Mouse (Mus musculus) effector memory CD4-positive, alpha-beta T cell, adult 7 months (primary cell): ENCODE results near the gene Sdc4. TPM values are rescaled to one million over a fixed set of nuclear protein-coding genes. Genes with fewer than 3 reads are reported as not detected.

Experiments used
- polyA plus RNA-seq: library from polyadenylated mRNA; unstranded; fragments of 100-300 nt; shearing (Covaris generic); gene quantifications from one replicate; pipeline ENCODE4 v1.2.1, GENCODE M21; 2017

Gene Sdc4
- 0.63 TPM for polyA plus RNA-seq

DNA sequence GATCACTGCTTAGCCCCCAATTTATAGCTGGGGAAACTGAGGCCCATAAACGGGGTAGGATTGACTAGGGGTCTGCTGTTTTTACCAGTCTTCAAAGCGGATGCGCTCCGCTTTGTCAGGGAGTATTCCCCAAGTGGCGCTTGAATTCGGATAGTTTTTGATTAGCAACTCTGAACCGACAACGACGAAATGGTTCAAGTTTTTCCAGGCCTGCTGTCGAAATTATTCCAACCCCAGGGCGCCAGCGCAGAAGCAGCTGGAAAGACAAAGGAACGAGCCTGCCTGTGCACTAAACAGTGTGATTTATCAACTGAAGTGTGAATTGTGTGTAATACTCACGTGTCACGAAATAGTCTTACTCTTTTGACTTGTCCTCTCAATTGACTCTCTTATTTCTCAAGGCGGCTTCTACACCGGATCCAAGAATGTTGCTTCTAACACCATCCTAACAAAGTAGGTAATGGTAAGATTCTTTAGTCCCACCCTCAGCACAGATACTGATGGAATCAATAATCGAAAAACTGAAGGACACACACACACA, at the start of gene Sdc4:
Gene Sdc4, minus strand, starts transcription at position 428 of the 541 bp plus-strand sequence.

DNA sequence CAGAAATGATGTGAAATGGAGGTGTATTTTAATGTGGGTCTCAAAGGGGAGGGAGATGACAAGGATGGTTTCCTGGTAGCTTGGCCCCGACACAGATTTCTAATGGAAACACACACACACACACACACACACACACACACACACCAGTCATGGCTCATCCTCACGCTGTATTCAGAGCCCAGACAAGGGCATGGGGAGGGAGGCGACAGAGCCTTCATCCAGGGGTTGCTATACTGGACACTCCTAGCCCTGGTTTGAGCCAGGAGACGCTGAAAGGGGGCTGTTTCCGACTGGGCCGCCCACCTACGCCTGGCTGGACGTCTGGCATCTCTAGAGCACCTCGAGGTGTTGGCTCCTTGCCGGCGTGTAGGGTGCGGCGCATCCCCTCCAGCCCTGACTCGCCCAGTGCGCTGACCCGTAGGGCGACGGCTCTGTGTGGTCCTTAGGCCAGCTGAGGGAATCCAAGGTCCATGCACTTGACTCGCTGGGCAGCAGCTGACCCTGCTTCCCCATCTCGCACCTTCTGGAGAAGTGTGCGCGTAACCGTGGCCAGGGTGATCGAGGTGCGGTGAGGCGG, 42.1 kb upstream of the Sdc4 start, which contains the start of gene Dbndd2:
Gene Dbndd2, plus strand, starts transcription at position 426 of the 577 bp plus-strand sequence.

DNA sequence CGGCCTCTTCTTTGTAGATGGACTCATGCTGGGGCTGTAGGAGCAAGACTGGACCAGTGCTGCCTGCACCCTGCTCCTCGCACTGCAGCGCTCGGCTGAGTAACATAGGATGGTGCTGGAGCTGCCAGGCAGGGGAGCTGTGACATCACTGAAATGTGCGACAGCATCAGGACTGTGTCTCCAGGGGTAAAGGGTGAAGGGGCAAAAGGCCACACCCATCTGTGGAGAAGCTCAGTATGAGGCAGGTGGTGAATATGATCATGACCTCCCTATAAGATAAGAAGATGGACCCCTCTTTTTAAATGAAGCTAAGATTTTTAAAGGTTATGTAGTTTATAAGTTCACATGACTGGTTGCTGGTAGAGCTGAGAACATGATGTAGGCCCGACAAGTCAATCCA, 29.9 kb upstream of the Sdc4 start, which contains the start of gene Trp53tg5:
Gene Trp53tg5, minus strand, starts transcription at position 101 of the 400 bp plus-strand sequence.

DNA sequence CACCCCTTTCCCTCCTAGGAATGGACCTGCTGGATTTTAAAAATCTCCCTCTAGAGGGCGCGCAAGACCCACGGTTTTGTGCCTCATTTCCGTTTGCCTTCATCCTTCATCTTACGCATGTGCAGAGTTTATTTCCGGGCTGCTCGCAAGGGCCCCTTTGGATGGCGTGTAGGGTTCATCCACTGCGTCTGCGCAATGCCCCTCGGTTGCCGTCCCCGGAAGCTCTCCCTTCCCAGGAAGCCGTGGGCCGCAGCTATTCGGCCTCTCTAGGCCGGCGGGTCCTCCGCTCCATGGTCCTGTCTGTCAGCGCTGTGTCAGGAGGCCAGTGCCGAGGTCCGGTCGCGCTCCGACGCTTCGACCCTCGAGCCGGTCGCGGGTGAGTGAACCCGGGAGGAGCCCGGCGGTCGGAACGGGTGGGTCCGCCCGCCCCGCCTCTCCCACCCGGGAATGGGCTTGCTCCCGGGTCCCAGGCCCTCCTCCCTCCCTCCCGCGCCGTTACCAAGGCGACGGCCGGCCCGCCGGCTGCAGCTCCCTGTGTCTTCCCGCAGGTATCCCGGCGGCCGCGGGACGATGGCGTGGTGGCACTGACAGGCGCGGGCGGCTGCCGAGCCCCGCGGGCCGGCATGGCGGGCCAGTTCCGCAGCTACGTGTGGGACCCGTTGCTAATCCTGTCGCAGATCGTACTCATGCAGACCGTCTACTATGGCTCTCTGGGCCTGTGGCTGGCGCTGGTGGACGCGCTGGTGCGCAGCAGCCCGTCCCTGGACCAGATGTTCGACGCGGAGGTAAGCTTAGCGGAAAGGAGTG, 17.3 kb upstream of the Sdc4 start, which contains the start of gene Gm20458:
Gene Gm20458, plus strand, starts transcription at position 223 of the 807 bp plus-strand sequence.

DNA sequence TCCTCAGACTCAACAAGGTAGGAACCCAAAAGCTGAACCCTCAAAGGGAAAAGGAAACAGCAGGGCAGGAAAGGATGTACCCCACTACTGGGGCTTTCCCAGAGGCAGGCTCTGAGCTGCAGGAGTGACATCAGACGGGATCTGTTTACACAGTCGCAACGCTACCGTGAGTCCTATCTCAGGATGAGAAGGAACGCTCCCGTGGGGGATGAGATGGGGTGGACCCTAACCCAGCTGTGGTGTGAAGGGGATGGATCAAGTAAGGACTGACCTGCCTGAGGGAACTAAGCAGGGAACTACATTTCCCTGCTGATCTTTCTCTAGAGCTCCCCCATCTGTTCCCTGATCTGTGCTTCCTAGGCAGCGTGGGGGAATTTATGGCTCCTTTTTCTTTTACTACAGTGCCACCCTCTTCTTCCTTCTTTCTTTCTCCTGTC, 13.2 kb upstream of the Sdc4 start, which contains the start of gene Sys1:
Gene Sys1, plus strand, starts transcription at position 101 of the 437 bp plus-strand sequence.

DNA sequence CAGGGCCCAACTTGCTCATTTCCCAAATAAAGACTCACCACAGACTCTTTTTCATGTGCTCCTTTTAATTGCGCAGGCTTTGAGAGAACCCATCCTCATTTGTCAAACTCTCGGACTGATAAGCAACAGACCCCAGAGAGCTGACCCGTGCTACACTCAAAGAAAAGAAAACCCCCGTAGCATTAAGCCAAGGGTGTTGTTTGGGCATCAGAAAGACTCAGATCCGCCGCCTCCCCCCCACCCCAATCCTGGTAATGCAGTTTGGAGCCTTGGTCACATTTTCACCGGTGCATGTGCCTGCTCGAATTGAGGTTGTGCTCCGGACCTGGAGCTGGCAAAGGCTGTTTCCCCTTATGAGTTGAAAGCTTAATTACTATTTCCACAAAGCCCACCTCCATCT, 38.6 kb downstream of the Sdc4 start, which contains the start of gene Matn4:
Gene Matn4, minus strand, starts transcription at position 101 of the 400 bp plus-strand sequence.

DNA sequence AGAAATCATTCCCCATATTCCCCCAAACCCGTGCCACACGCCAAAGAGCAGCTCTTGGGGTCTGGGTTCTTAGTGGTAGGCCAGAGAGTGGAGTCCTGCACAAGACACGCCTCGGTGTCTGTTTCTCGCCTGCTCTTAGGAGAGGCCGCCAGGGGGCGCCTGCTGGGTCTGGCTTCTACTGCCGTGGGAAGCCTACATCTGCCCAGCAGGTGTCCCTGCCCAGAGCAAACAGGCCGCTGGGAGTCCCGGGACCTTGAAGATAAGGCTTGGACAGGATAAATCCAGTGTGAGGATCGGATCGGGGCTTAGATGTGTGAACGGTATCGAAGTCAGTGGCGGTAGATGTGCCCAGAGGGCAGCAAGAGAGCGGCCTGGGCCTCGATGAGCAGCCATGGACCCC, 40.8 kb downstream of the Sdc4 start, which contains the start of gene Rbpjl:
Gene Rbpjl, plus strand, starts transcription at position 236 of the 400 bp plus-strand sequence.

DNA sequence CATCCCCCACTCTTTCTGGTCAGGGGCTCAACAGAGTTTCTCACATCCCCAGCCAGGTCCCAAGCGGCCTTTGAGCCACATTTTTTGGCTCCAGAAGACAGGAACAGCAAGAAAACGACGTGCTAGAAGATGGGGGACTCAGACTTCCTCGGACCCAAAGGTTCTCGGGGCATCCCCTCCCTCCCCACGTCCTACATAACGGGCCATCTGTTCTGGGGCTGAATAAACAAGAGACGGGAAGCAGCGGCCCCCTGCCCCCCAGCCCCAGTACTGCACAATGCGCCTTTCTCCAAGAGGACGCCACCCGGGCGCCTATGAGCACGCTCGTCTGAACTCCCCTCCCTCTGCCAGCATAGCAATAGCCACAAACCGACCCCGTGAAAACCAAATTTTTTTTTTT, 54.7 kb downstream of the Sdc4 start, which contains the start of gene Slpi:
Gene Slpi, minus strand, starts transcription at position 76 of the 400 bp plus-strand sequence.

Other genes starting within 250 kb of the Sdc4 start
- not detected for gene Wfdc15a, start 243.8 kb downstream of the Sdc4 start, polyA plus RNA-seq
- not detected for gene Wfdc15b, start 222.2 kb downstream of the Sdc4 start, polyA plus RNA-seq
- not detected for gene Svs2, start 205.4 kb downstream of the Sdc4 start, polyA plus RNA-seq
- gene Svs3b, start 187.2 kb downstream of the Sdc4 start, polyA plus RNA-seq: not detected
- not detected for gene Svs4, start 165.4 kb downstream of the Sdc4 start, polyA plus RNA-seq
- gene Svs3a, start 154.6 kb downstream of the Sdc4 start, polyA plus RNA-seq: not detected
- gene Svs6, start 127.1 kb downstream of the Sdc4 start, polyA plus RNA-seq: not detected
- gene Svs5, start 111.1 kb downstream of the Sdc4 start, polyA plus RNA-seq: not detected
- gene Slpi, start 54.8 kb downstream of the Sdc4 start, polyA plus RNA-seq: 12.2 TPM
- 0.71 TPM for gene Rbpjl, start 40.7 kb downstream of the Sdc4 start, polyA plus RNA-seq
- 0.69 TPM for gene Matn4, start 38.7 kb downstream of the Sdc4 start, polyA plus RNA-seq
- 86.9 TPM for gene Sys1, start 13.1 kb upstream of the Sdc4 start, polyA plus RNA-seq
- 11.7 TPM for gene Gm20458, start 17.1 kb upstream of the Sdc4 start, polyA plus RNA-seq
- 0.41 TPM for gene Trp53tg5, start 29.8 kb upstream of the Sdc4 start, polyA plus RNA-seq
- gene Dbndd2, start 42.2 kb upstream of the Sdc4 start, polyA plus RNA-seq: 1.6 TPM
- gene Pigt, start 53.6 kb upstream of the Sdc4 start, polyA plus RNA-seq: 12.8 TPM
- gene Wfdc2, start 118.5 kb upstream of the Sdc4 start, polyA plus RNA-seq: not detected
- not detected for gene Spint3, start 129.6 kb upstream of the Sdc4 start, polyA plus RNA-seq
- 0.49 TPM for gene Wfdc6a, start 141.6 kb upstream of the Sdc4 start, polyA plus RNA-seq
- not detected for gene Eppin, start 149.7 kb upstream of the Sdc4 start, polyA plus RNA-seq
- gene Wfdc6b, start 169.6 kb upstream of the Sdc4 start, polyA plus RNA-seq: not detected
- gene Wfdc8, start 169.7 kb upstream of the Sdc4 start, polyA plus RNA-seq: not detected
- not detected for gene Wfdc16, start 194.9 kb upstream of the Sdc4 start, polyA plus RNA-seq
- gene Wfdc10, start 212.2 kb upstream of the Sdc4 start, polyA plus RNA-seq: not detected
- gene Wfdc9, start 212.7 kb upstream of the Sdc4 start, polyA plus RNA-seq: not detected
- not detected for gene Wfdc11, start 230.2 kb upstream of the Sdc4 start, polyA plus RNA-seq
- gene Wfdc13, start 241.2 kb upstream of the Sdc4 start, polyA plus RNA-seq: 1.3 TPM